Comparison of ENCODE assay signal across 21 mouse cellular contexts in the genomic region with DNA sequence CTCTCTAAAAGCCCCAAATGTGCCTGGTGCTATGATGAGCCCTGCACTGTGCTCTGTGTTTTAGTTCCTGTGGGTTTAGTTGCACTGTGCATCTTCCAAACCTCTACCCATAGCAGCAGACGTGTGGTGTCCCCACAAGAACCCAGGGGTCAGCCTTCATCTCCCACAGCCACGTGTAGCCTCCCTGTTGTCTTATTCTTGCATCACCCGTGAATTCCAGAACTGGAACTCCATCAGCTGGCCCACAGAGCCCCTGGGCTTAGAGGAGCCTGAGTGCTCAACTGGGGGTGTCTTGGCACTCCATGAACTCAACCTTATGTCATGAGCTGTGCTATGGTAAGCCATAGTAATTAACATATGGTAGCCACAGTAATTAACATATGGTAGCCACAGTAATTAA.
"Had no signal": no experiment of that assay in that cellular context is flagged by ENCODE, and none has a peak within 500 bp of the region (broad histone marks: within the 10 kb centered on the region; RNA-seq: fewer than 3 reads in every experiment).

No protein-coding gene starts in this region.

- H3K4me3 ChIP-seq: liver, embryonic 13.5 days; liver, embryonic 15.5 days; lung, embryonic 15.5 days; megakaryocyte, embryonic 14.5 days; midbrain, embryonic 12.5 days; neural tube, embryonic 12.5 days; neural tube, embryonic 15.5 days had no signal

- H3K4me1 ChIP-seq: liver, embryonic 13.5 days; liver, embryonic 15.5 days; lung, embryonic 15.5 days; midbrain, embryonic 12.5 days had no signal

- DNase-seq: liver, embryonic 13.5 days; liver, postnatal 0 days; lung, adult 2 months; lung, postnatal 14 days; lung, postnatal 36 days; midbrain, embryonic 14.5 days; retina, postnatal 1 day; right cerebral cortex, adult 18-20 months; right cerebral cortex, postnatal 25 days; right cerebral cortex, postnatal 4 days; thymus, adult 18-20 months; thymus, postnatal 14 days; thymus, postnatal 36 days had no signal

- H3K27ac ChIP-seq: liver, embryonic 13.5 days; liver, embryonic 15.5 days; lung, embryonic 15.5 days; macrophage; midbrain, embryonic 12.5 days; neural tube, embryonic 12.5 days; neural tube, embryonic 15.5 days had no signal

- H3K36me3 ChIP-seq: liver, embryonic 13.5 days; liver, embryonic 15.5 days; midbrain, embryonic 12.5 days; neural tube, embryonic 12.5 days; neural tube, embryonic 15.5 days had no signal

- H3K9ac ChIP-seq: liver, embryonic 13.5 days; liver, embryonic 15.5 days; liver, postnatal 0 days; lung, embryonic 15.5 days; midbrain, embryonic 12.5 days; neural tube, embryonic 12.5 days; neural tube, embryonic 15.5 days had no signal

- H3K4me2 ChIP-seq: liver, embryonic 13.5 days; liver, embryonic 15.5 days; lung, embryonic 15.5 days; midbrain, embryonic 12.5 days; neural tube, embryonic 12.5 days; neural tube, embryonic 15.5 days had no signal

- ATAC-seq: liver, postnatal 0 days; lung, postnatal 0 days had no signal

- H3K27me3 ChIP-seq: liver, embryonic 13.5 days; liver, embryonic 15.5 days; lung, embryonic 15.5 days; megakaryocyte, embryonic 14.5 days had no signal

- H3K9me3 ChIP-seq: liver, embryonic 13.5 days; liver, embryonic 15.5 days; lung, embryonic 15.5 days; megakaryocyte, embryonic 14.5 days; midbrain, embryonic 12.5 days; neural tube, embryonic 12.5 days; neural tube, embryonic 15.5 days had no signal
